Mouse (Mus musculus) neural tube, embryonic 12.5 days (tissue): ENCODE results near the gene Gm20388. TPM values are rescaled to one million over a fixed set of nuclear protein-coding genes. Genes with fewer than 3 reads are reported as not detected.

Experiments used
- ATAC-seq: fragments of 200-750 bp; cut with Nextera tagmentation; 2 replicates; pipeline ENCODE4 v1.8.0; 2017; ENCODE audit warnings: low read depth, mild to moderate bottlenecking, moderate TSS enrichment, moderate library complexity; ENCODE audit not compliant: low FRiP score
- H3K27ac ChIP-seq: fragments of 300-500 bp; sonication (generic); 2 replicates; pipeline ENCODE4 v1.5.1; 2016
- H3K27me3 ChIP-seq: fragments of 300-500 bp; sonication (generic); replicated peaks from 2 replicates; pipeline ENCODE4 v1.6.1; 2016; ENCODE audit warnings: mild to moderate bottlenecking
- H3K36me3 ChIP-seq: fragments of 300-500 bp; sonication (generic); 2 replicates; pipeline ENCODE4 v1.6.1; 2016; ENCODE audit warnings: mild to moderate bottlenecking
- H3K4me1 ChIP-seq: fragments of 300-500 bp; sonication (generic); 2 replicates; pipeline ENCODE4 v1.6.1; 2016
- H3K4me2 ChIP-seq: fragments of 300-500 bp; sonication (generic); replicated peaks from 2 replicates; pipeline ENCODE4 v1.6.1; 2016; ENCODE audit warnings: mild to moderate bottlenecking
- H3K4me3 ChIP-seq: fragments of 300-500 bp; sonication (generic); 2 replicates; pipeline ENCODE4 v1.5.1; 2016
- H3K9ac ChIP-seq: fragments of 300-500 bp; sonication (generic); 2 replicates; pipeline ENCODE4 v1.6.1; 2016; ENCODE audit warnings: mild to moderate bottlenecking
- H3K9me3 ChIP-seq: fragments of 300-500 bp; sonication (generic); 2 replicates; pipeline ENCODE4 v1.6.1; 2016; ENCODE audit warnings: mild to moderate bottlenecking
- WGBS: fragments of 180-500 bp; shearing (Covaris S2); methylation state at CpG from one replicate; pipeline ENCODE4 v1.1.7; 2016; 5-methylcytosine and 5-hydroxymethylcytosine counted together
- polyA plus RNA-seq: library from polyadenylated mRNA; unstranded; fragments of >200 nt; fragmentation: Nextera tagmentation; extraction: Ambion mirVana; gene quantifications from 2 replicates; pipeline ENCODE4 v1.2.1, GENCODE M21; 2016

Gene Gm20388
- polyA plus RNA-seq, 1 experiment from 2014 or later, result not detected

DNA sequence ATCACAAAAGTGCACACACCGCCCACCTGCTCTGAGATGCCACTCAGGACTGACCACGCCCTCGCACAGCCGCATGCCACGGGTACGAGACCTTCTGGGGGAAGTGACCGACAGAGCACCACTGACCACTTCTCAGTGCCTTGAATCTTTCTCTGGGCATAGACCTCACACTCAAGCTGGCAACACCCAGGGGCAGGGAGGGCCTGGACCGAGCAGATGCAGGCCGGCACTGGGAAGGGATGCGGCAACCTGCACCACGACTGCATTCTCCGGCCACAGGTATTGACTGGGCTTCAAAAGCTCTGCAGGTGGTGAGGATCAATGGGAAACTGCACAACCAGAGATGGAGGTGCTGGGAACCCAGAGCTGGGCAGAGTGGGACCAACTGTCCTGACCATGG is 1691.8 kb downstream of the Gm20388 start:
- Histone ChIP-seq H3K27me3 (no peaks in the 10 kb centered on the region), H3K9ac (no peak overlapping the region), H3K27ac (no peak overlapping the region), H3K9me3 (no peaks in the 10 kb centered on the region), H3K4me1 (no peaks in the 10 kb centered on the region), H3K36me3 (peaks cover 81% of the 10 kb centered on the region), H3K4me2 (no peak overlapping the region), H3K4me3 (no peak overlapping the region)
- ATAC-seq, result no peak
- WGBS, result 96% methylated on average over 12 of the region's 12 CpGs

GRCm38 (mm10) chr8:121602860-121603259 is 1692.2 kb downstream of the Gm20388 start:
- no peaks in the 10 kb centered on the region for H3K9me3 ChIP-seq

GRCm38 (mm10) chr8:121603801-121604200 is 1693.2 kb downstream of the Gm20388 start:
- no peaks in the 10 kb centered on the region for H3K27me3 ChIP-seq
- peaks cover 84% of the 10 kb centered on the region for H3K36me3 ChIP-seq
- no peak overlapping the region for H3K4me3 ChIP-seq
- H3K27ac ChIP-seq, result no peak overlapping the region
- no peaks in the 10 kb centered on the region for H3K4me1 ChIP-seq
- no peak overlapping the region for H3K9ac ChIP-seq
- 94% methylated on average over 12 of the region's 12 CpGs for WGBS
- ATAC-seq, result no peak
- no peaks in the 10 kb centered on the region for H3K9me3 ChIP-seq
- no peak overlapping the region for H3K4me2 ChIP-seq

More at GRCm38 (mm10) chr8:121602860-121603259, 1692.2 kb downstream of the Gm20388 start:
- Histone ChIP-seq H3K9ac (no peak overlapping the region), H3K36me3 (peaks cover 81% of the 10 kb centered on the region), H3K4me2 (no peak overlapping the region), H3K4me3 (no peak overlapping the region), H3K4me1 (no peaks in the 10 kb centered on the region), H3K27me3 (no peaks in the 10 kb centered on the region), H3K27ac (no peak overlapping the region)
- ATAC-seq, result no peak
- WGBS, result 45% methylated on average over 3 of the region's 3 CpGs

DNA sequence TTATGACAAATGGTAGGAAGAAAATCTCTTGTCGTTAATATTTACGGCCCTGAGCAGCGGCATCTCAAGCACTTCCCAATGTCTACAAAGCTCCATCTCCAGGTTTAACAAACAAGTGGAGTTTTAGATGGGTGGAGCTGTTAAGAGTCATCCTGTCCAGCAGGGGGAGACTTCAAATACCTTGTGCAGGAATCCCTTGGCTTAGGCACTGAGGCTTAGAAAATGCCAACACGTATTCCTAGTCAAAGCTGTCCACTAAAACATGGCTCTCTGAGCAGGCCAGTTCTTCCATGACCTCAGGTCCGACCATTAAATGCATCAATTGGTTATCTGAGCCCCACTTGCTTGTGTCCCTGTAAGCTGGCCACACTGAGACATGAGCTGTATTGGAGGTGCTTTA is 1697.0 kb downstream of the Gm20388 start:
- H3K4me2 ChIP-seq, result no peak overlapping the region
- 89% methylated on average over 5 of the region's 5 CpGs for WGBS
- H3K9me3 ChIP-seq, result no peaks in the 10 kb centered on the region
- H3K4me1 ChIP-seq, result no peaks in the 10 kb centered on the region
- peaks cover 77% of the 10 kb centered on the region for H3K36me3 ChIP-seq
- H3K4me3 ChIP-seq, result no peak overlapping the region
- no peak overlapping the region for H3K9ac ChIP-seq
- ATAC-seq, result no peak
- H3K27ac ChIP-seq, result no peak overlapping the region
- H3K27me3 ChIP-seq, result no peaks in the 10 kb centered on the region

GRCm38 (mm10) chr8:121609251-121609650 is 1698.6 kb downstream of the Gm20388 start:
- no peak for ATAC-seq
- no peak overlapping the region for H3K27ac ChIP-seq
- no peak overlapping the region for H3K4me2 ChIP-seq
- H3K4me1 ChIP-seq, result no peaks in the 10 kb centered on the region
- H3K9me3 ChIP-seq, result no peaks in the 10 kb centered on the region
- no peak overlapping the region for H3K4me3 ChIP-seq
- peaks cover 70% of the 10 kb centered on the region for H3K36me3 ChIP-seq
- H3K27me3 ChIP-seq, result no peaks in the 10 kb centered on the region
- WGBS, result 93% methylated on average over 15 of the region's 15 CpGs
- H3K9ac ChIP-seq, result no peak overlapping the region

GRCm38 (mm10) chr8:121609916-121610315 is 1699.3 kb downstream of the Gm20388 start:
- Histone ChIP-seq H3K9ac (no peak overlapping the region), H3K4me1 (no peaks in the 10 kb centered on the region), H3K27me3 (no peaks in the 10 kb centered on the region), H3K9me3 (no peaks in the 10 kb centered on the region), H3K27ac (no peak overlapping the region), H3K4me2 (no peak overlapping the region), H3K36me3 (peaks cover 63% of the 10 kb centered on the region), H3K4me3 (no peak overlapping the region)
- WGBS, result 95% methylated on average over 11 of the region's 11 CpGs
- ATAC-seq, result no peak

GRCm38 (mm10) chr8:121613419-121613818 is 1702.8 kb downstream of the Gm20388 start:
- Histone ChIP-seq H3K27ac (no peak overlapping the region), H3K36me3 (peaks cover 61% of the 10 kb centered on the region), H3K27me3 (no peaks in the 10 kb centered on the region), H3K4me2 (no peak overlapping the region), H3K9me3 (no peaks in the 10 kb centered on the region), H3K4me1 (no peaks in the 10 kb centered on the region), H3K4me3 (no peak overlapping the region), H3K9ac (no peak overlapping the region)
- no peak for ATAC-seq

DNA sequence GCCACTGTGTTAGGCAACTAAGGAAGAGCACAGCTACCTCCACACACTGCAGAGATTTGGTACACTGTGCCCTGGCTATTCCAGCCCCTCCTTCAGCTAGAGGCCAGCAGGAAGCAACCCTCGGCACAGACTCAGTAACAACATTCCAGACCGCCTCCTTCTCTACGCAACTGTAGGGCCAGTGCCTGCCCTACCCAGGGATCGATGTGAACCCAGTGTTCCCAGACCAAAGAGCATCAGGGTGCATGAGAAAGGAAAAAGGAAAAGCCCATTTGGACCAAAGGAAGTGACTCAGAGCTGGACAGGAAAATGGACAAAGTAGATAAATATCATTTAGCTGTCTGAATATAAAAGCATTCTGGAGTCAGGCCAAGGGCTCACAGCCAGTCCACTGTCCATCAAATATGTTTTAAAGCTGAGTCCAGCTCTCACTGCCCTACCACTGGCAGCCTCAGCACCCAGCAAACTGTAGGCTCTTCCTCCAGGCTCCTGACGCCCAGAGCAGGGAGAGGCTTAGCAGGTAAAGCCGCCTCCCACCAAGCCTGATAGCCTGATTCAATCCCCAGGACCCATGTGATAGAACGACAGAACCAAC is 1708.9 kb downstream of the Gm20388 start:
- Histone ChIP-seq H3K4me1 (peaks cover 18% of the 10 kb centered on the region; the same call in 1 of the 2 replicates), H3K9ac (no peak overlapping the region), H3K27ac (no peak overlapping the region), H3K4me2 (no peak overlapping the region), H3K36me3 (peaks cover 33% of the 10 kb centered on the region), H3K9me3 (no peaks in the 10 kb centered on the region), H3K27me3 (no peaks in the 10 kb centered on the region), H3K4me3 (no peak overlapping the region)
- no peak for ATAC-seq
- WGBS, result 65% methylated on average over 7 of the region's 7 CpGs

GRCm38 (mm10) chr8:121620801-121621516 is 1710.3 kb downstream of the Gm20388 start:
- no peak overlapping the region for H3K9ac ChIP-seq
- no peak overlapping the region for H3K27ac ChIP-seq
- ATAC-seq, result no peak
- H3K36me3 ChIP-seq, result peaks cover 25% of the 10 kb centered on the region
- no peak overlapping the region for H3K4me3 ChIP-seq
- 86% methylated on average over 12 of the region's 12 CpGs for WGBS
- peaks cover 27% of the 10 kb centered on the region for H3K4me1 ChIP-seq
- no peak overlapping the region for H3K4me2 ChIP-seq
- H3K27me3 ChIP-seq, result no peaks in the 10 kb centered on the region
- no peaks in the 10 kb centered on the region for H3K9me3 ChIP-seq

- Histone ChIP-seq H3K36me3 (peaks cover 24% of the 10 kb centered on the region), H3K9me3 (no peaks in the 10 kb centered on the region), H3K4me3 (no peak overlapping the region), H3K9ac (no peak overlapping the region), H3K4me2 (no peak overlapping the region), H3K27ac (no peak overlapping the region), H3K27me3 (no peaks in the 10 kb centered on the region), H3K4me1 (peaks cover 31% of the 10 kb centered on the region)
- ATAC-seq, result no peak
- 60% methylated on average over 1 of the region's 1 CpGs for WGBS
Measured at GRCm38 (mm10) chr8:121621879-121622278, 1711.2 kb downstream of the Gm20388 start.

DNA sequence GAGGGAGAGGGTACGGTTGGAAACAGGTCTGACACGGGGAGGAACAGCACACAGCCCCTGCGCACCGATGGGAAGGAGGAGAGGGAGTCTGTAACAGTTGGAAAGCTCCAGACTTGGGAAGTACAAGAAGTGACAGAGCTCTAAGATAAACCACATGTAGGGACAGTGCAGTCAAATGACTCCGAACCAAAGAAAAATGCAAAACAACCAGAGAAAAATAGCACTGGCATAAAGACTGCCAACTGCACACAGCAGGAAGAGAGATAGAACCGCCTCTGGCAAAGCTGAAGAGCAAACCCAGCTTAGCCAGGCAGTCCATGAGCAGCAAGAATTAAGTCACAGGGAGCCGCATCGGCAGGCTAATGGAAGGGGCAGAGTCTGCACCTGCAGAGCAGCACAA is 1712.4 kb downstream of the Gm20388 start:
- Histone ChIP-seq H3K4me3 (no peak overlapping the region), H3K4me2 (no peak overlapping the region), H3K27ac (no peak overlapping the region), H3K9ac (no peak overlapping the region), H3K9me3 (no peaks in the 10 kb centered on the region), H3K36me3 (peaks cover 22% of the 10 kb centered on the region), H3K27me3 (no peaks in the 10 kb centered on the region), H3K4me1 (peaks cover 31% of the 10 kb centered on the region)
- ATAC-seq, result no peak
- 89% methylated on average over 8 of the region's 8 CpGs for WGBS

- H3K36me3 ChIP-seq, result peaks cover 23% of the 10 kb centered on the region
- no peak for ATAC-seq
- 97% methylated on average over 4 of the region's 4 CpGs for WGBS
Measured at GRCm38 (mm10) chr8:121628681-121629080, 1718.0 kb downstream of the Gm20388 start.

GRCm38 (mm10) chr8:121631645-121632071 is 1721.0 kb downstream of the Gm20388 start:
- Histone ChIP-seq H3K4me1 (peaks cover 8% of the 10 kb centered on the region), H3K9me3 (no peaks in the 10 kb centered on the region), H3K4me3 (no peak overlapping the region), H3K27me3 (no peaks in the 10 kb centered on the region), H3K36me3 (peaks cover 17% of the 10 kb centered on the region), H3K4me2 (no peak overlapping the region), H3K9ac (no peak overlapping the region), H3K27ac (no peak overlapping the region)
- 75% methylated on average over 7 of the region's 7 CpGs for WGBS
- no peak for ATAC-seq

More at GRCm38 (mm10) chr8:121628681-121629080, 1718.0 kb downstream of the Gm20388 start:
- no peaks in the 10 kb centered on the region for H3K9me3 ChIP-seq
- H3K27ac ChIP-seq, result no peak overlapping the region
- peaks cover 18% of the 10 kb centered on the region for H3K4me1 ChIP-seq
- no peak overlapping the region for H3K9ac ChIP-seq
- H3K4me2 ChIP-seq, result no peak overlapping the region
- no peaks in the 10 kb centered on the region for H3K27me3 ChIP-seq
- no peak overlapping the region for H3K4me3 ChIP-seq
